Comparison of ENCODE assay signal across 8 mouse cellular contexts in genomic region chr8:84210167-84210791, GRCm38 (mm10). TPM values are rescaled to one million over a fixed set of nuclear protein-coding genes. Genes with fewer than 3 reads are reported as not detected.
A peak's percentile ranks its signal among the peaks of the same experiment; 100 is the strongest.
DNase-seq lines count a peak whose midpoint lies in the region; ATAC-seq and TF ChIP-seq lines count a peak whose summit lies in the region.

No protein-coding gene starts in this region.

- peak; percentile 45; the same call in 1 of the 2 replicates for ATAC-seq in common myeloid progenitor, adult 5-6 weeks (replicated peaks; ENCODE audit: low read depth, poor library complexity, severe bottlenecking)
- ATAC-seq in intestine, embryonic 14.5 days (replicated peaks; ENCODE audit: low FRiP score, low TSS enrichment, low read depth): peak; percentile 50
- ATAC-seq in limb, embryonic 14.5 days (ENCODE audit: low FRiP score, low read depth): peak; percentile 66; the same call in 1 of the 2 replicates
- peak; percentile 28; the same call in 1 of the 2 replicates for ATAC-seq in midbrain, postnatal 0 days (ENCODE audit: low FRiP score)

- peak; percentile 81 for DNase-seq in layer of hippocampus, adult 11-12 months (ENCODE audit: low spot score)
- DNase-seq in layer of hippocampus, adult 9-10 months (ENCODE audit: low spot score): no peak
- DNase-seq in gastrocnemius, postnatal 36 days: peak; percentile 78 to 80
- DNase-seq in intestine, embryonic 14.5 days (ENCODE audit: low spot score): peak; percentile 96
- DNase-seq in limb, embryonic 14.5 days (ENCODE audit: low spot score): peak; percentile 84
- peak; percentile 83 for DNase-seq in midbrain, postnatal 0 days (ENCODE audit: low spot score)
- DNase-seq in spleen, postnatal 36 days (ENCODE audit: low spot score in 2 of 2): peak; percentile 68 to 74

- intact Hi-C loops in gastrocnemius, postnatal 36 days (cut with DNase I): loop anchor here (1.0 to 2.0 kb wide), 2 partner anchors 23 to 171 kb away; no protein-coding TSS in a partner anchor

- peak overlapping the region; percentile 11; the same call in 1 of the 2 replicates for H3K4me2 ChIP-seq in intestine, embryonic 14.5 days (ENCODE audit: low read length)
- H3K4me2 ChIP-seq in limb, embryonic 14.5 days (replicated peaks; ENCODE audit: low read depth, low read length, severe bottlenecking): no peak overlapping the region
- peak overlapping the region; percentile 12; the same call in 1 of the 2 replicates for H3K4me2 ChIP-seq in midbrain, postnatal 0 days (ENCODE audit: low read depth, low read length, poor library complexity, severe bottlenecking)

- H3K27ac ChIP-seq in intestine, embryonic 14.5 days (ENCODE audit: low read depth): no peak overlapping the region
- H3K27ac ChIP-seq in limb, embryonic 14.5 days (replicated peaks; ENCODE audit: low read depth, low read length): no peak overlapping the region
- H3K27ac ChIP-seq in midbrain, postnatal 0 days (ENCODE audit: low read depth, low read length): no peak overlapping the region

- no peaks in the 10 kb centered on the region for H3K27me3 ChIP-seq in intestine, embryonic 14.5 days (replicated peaks; ENCODE audit: control insufficient read depth, insufficient read depth, low read length)
- H3K27me3 ChIP-seq in limb, embryonic 14.5 days (ENCODE audit: control insufficient read depth, insufficient read depth, low read length): no peaks in the 10 kb centered on the region
- H3K27me3 ChIP-seq in midbrain, postnatal 0 days (ENCODE audit: insufficient read depth, low read length): no peaks in the 10 kb centered on the region

- no peak for TF ChIP-seq POLR2A in limb, embryonic 14.5 days (IDR thresholded peaks at IDR 0.05; ENCODE audit: borderline replicate concordance, extremely low read depth, insufficient read depth, insufficient read length)

- WGBS in intestine, embryonic 14.5 days: 60% methylated on average over 34 of the region's 34 CpGs
- 62% methylated on average over 34 of the region's 34 CpGs for WGBS in limb, embryonic 14.5 days
- WGBS in midbrain, postnatal 0 days: 57% methylated on average over 34 of the region's 34 CpGs

- H3K4me1 ChIP-seq in intestine, embryonic 14.5 days (replicated peaks; ENCODE audit: control insufficient read depth, insufficient read depth, low read length): peaks cover 20% of the 10 kb centered on the region
- H3K4me1 ChIP-seq in limb, embryonic 14.5 days (ENCODE audit: control insufficient read depth, insufficient read depth, low read length): peaks cover 10% of the 10 kb centered on the region
- no peaks in the 10 kb centered on the region for H3K4me1 ChIP-seq in midbrain, postnatal 0 days (ENCODE audit: insufficient read depth, low read length)

- no peaks in the 10 kb centered on the region for H3K9me3 ChIP-seq in intestine, embryonic 14.5 days (ENCODE audit: control insufficient read depth, low read length)
- no peaks in the 10 kb centered on the region for H3K9me3 ChIP-seq in limb, embryonic 14.5 days (ENCODE audit: control insufficient read depth, low read length)
- H3K9me3 ChIP-seq in midbrain, postnatal 0 days (ENCODE audit: low read length): no peaks in the 10 kb centered on the region

- H3K9ac ChIP-seq in intestine, embryonic 14.5 days (ENCODE audit: low read length): no peak overlapping the region
- H3K9ac ChIP-seq in limb, embryonic 14.5 days (ENCODE audit: low read depth, low read length, severe bottlenecking): no peak overlapping the region
- no peak overlapping the region for H3K9ac ChIP-seq in midbrain, postnatal 0 days (replicated peaks; ENCODE audit: low read length, poor library complexity, severe bottlenecking)

- H3K36me3 ChIP-seq in intestine, embryonic 14.5 days (ENCODE audit: control insufficient read depth, insufficient read depth, low read length): peaks cover 76% of the 10 kb centered on the region
- peaks cover 84% of the 10 kb centered on the region for H3K36me3 ChIP-seq in limb, embryonic 14.5 days (ENCODE audit: control insufficient read depth, insufficient read depth, low read length)
- peaks cover 32% of the 10 kb centered on the region for H3K36me3 ChIP-seq in midbrain, postnatal 0 days (ENCODE audit: insufficient read depth, low read length)

- no peak overlapping the region for H3K4me3 ChIP-seq in intestine, embryonic 14.5 days (ENCODE audit: low read depth, low read length)
- H3K4me3 ChIP-seq in limb, embryonic 14.5 days (replicated peaks; ENCODE audit: low read length): no peak overlapping the region
- no peak overlapping the region for H3K4me3 ChIP-seq in midbrain, postnatal 0 days (ENCODE audit: low read depth, low read length)

- peak; percentile 93 for TF ChIP-seq CTCF in midbrain, postnatal 0 days (IDR thresholded peaks at IDR 0.05)

RNA-seq across cellular contexts. Expression of gene Nanos3, which starts 25.3 kb away (rescaled TPM):
- total RNA-seq in common myeloid progenitor, adult 5-6 weeks (2017): not detected in 2 replicates
- total RNA-seq in gastrocnemius, postnatal 36 days (2021): not detected
- 4.1 and 4.4 TPM in 2 replicates for polyA plus RNA-seq in intestine, embryonic 14.5 days (2014; fragmentation: Nextera tagmentation; extraction: Ambion mirVana)
- polyA plus RNA-seq in limb, embryonic 14.5 days (2012; rRNA removed): 3.0 and 4.8 TPM in 2 replicates
- 5.4 and 5.8 TPM in 2 replicates for polyA plus RNA-seq in limb, embryonic 14.5 days (2014; fragmentation: Nextera tagmentation; extraction: Ambion mirVana)
- total RNA-seq in midbrain, postnatal 0 days (2014; rRNA removed): 0.27 and 4.6 TPM in 2 replicates
- polyA plus RNA-seq in midbrain, postnatal 0 days (2015; fragmentation: Nextera tagmentation; extraction: Ambion mirVana): 14.0 and 15.3 TPM in 2 replicates

RNA-seq across cellular contexts. Expression of gene Zswim4, which starts 26.6 kb away (rescaled TPM):
- total RNA-seq in common myeloid progenitor, adult 5-6 weeks (2017): 6.9 and 8.2 TPM in 2 replicates
- total RNA-seq in gastrocnemius, postnatal 36 days (2021): 1 to 10 TPM; 7.1 to 8.4 TPM
- 10.9 and 11.5 TPM in 2 replicates for polyA plus RNA-seq in intestine, embryonic 14.5 days (2014; fragmentation: Nextera tagmentation; extraction: Ambion mirVana)
- 23.8 and 35.1 TPM in 2 replicates for polyA plus RNA-seq in limb, embryonic 14.5 days (2012; rRNA removed)
- polyA plus RNA-seq in limb, embryonic 14.5 days (2014; fragmentation: Nextera tagmentation; extraction: Ambion mirVana): 13.9 and 17.1 TPM in 2 replicates
- total RNA-seq in midbrain, postnatal 0 days (2014; rRNA removed): 37.7 and 41.8 TPM in 2 replicates
- 11.8 and 11.9 TPM in 2 replicates for polyA plus RNA-seq in midbrain, postnatal 0 days (2015; fragmentation: Nextera tagmentation; extraction: Ambion mirVana)

RNA-seq across cellular contexts. Expression of gene D8Ertd738e, which starts 39.2 kb away (rescaled TPM):
- total RNA-seq in common myeloid progenitor, adult 5-6 weeks (2017): 55.9 and 70.9 TPM in 2 replicates
- total RNA-seq in gastrocnemius, postnatal 36 days (2021): 100 to 1,000 TPM; 166 to 182 TPM
- 377 and 380 TPM in 2 replicates for polyA plus RNA-seq in intestine, embryonic 14.5 days (2014; fragmentation: Nextera tagmentation; extraction: Ambion mirVana)
- 173 and 221 TPM in 2 replicates for polyA plus RNA-seq in limb, embryonic 14.5 days (2012; rRNA removed)
- polyA plus RNA-seq in limb, embryonic 14.5 days (2014; fragmentation: Nextera tagmentation; extraction: Ambion mirVana): 374 and 380 TPM in 2 replicates
- total RNA-seq in midbrain, postnatal 0 days (2014; rRNA removed): 110 and 143 TPM in 2 replicates
- 274 and 297 TPM in 2 replicates for polyA plus RNA-seq in midbrain, postnatal 0 days (2015; fragmentation: Nextera tagmentation; extraction: Ambion mirVana)

RNA-seq across cellular contexts. Expression of gene Mri1, which starts 46.8 kb away (rescaled TPM):
- 11.9 and 18.7 TPM in 2 replicates for total RNA-seq in common myeloid progenitor, adult 5-6 weeks (2017)
- 10 to 100 TPM; 11.0 to 17.3 TPM for total RNA-seq in gastrocnemius, postnatal 36 days (2021)
- polyA plus RNA-seq in intestine, embryonic 14.5 days (2014; fragmentation: Nextera tagmentation; extraction: Ambion mirVana): 79.7 and 90.6 TPM in 2 replicates
- polyA plus RNA-seq in limb, embryonic 14.5 days (2012; rRNA removed): 49.3 and 107 TPM in 2 replicates
- 58.1 and 60.4 TPM in 2 replicates for polyA plus RNA-seq in limb, embryonic 14.5 days (2014; fragmentation: Nextera tagmentation; extraction: Ambion mirVana)
- total RNA-seq in midbrain, postnatal 0 days (2014; rRNA removed): 28.8 and 31.7 TPM in 2 replicates
- polyA plus RNA-seq in midbrain, postnatal 0 days (2015; fragmentation: Nextera tagmentation; extraction: Ambion mirVana): 39.4 and 40.5 TPM in 2 replicates

RNA-seq across cellular contexts. Expression of gene Ccdc130, which starts 59.9 kb away (rescaled TPM):
- 9.1 and 9.8 TPM in 2 replicates for total RNA-seq in common myeloid progenitor, adult 5-6 weeks (2017)
- 1 to 10 TPM; 5.0 to 8.7 TPM for total RNA-seq in gastrocnemius, postnatal 36 days (2021)
- 20.6 and 22.5 TPM in 2 replicates for polyA plus RNA-seq in intestine, embryonic 14.5 days (2014; fragmentation: Nextera tagmentation; extraction: Ambion mirVana)
- 38.0 and 39.5 TPM in 2 replicates for polyA plus RNA-seq in limb, embryonic 14.5 days (2012; rRNA removed)
- 16.5 and 19.1 TPM in 2 replicates for polyA plus RNA-seq in limb, embryonic 14.5 days (2014; fragmentation: Nextera tagmentation; extraction: Ambion mirVana)
- total RNA-seq in midbrain, postnatal 0 days (2014; rRNA removed): 9.5 and 13.6 TPM in 2 replicates
- polyA plus RNA-seq in midbrain, postnatal 0 days (2015; fragmentation: Nextera tagmentation; extraction: Ambion mirVana): 14.0 and 14.4 TPM in 2 replicates
